Mouse (Mus musculus) ES-Bruce4 (cell line): ENCODE results near the gene Pde4d.

ENCODE experiments used
- CTCF ChIP-seq: IDR thresholded peaks from one replicate; pipeline ENCODE4 v1.8.1; 2011; ENCODE audit warnings: low read depth, low read length
- EP300 ChIP-seq: IDR thresholded peaks from 2 replicates; pipeline ENCODE4 v1.6.1; 2011; ENCODE audit warnings: low read depth, low read length; ENCODE audit not compliant: insufficient read depth
- POLR2A ChIP-seq: IDR thresholded peaks from one replicate; pipeline ENCODE4 v1.8.1; 2011; ENCODE audit warnings: low read length; ENCODE audit not compliant: insufficient read depth

DNA sequence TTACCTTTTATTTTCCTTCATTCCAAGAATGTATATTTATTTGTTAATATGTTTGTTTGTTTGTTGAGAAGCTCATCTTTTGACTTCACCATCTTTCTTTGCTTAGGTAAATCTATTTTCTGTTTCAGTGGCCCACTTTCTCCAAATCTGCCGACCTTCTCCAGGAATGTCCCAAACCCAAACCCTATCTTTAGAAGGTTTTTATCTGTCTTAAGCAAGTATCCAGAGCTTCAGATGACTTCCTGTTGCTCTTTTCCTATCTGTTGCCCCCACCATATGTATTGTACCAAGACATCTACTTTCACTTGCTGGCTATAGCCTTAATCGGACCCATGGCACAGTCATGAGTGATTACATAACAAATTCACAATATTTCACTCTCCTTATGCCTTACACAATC is 1238.4 kb downstream of the Pde4d start:
- TF ChIP-seq POLR2A (no peak), EP300 (no peak), CTCF (no peak)
